Mouse (Mus musculus) olfactory bulb, adult 2 months (tissue): ENCODE measurements at regions not wholly inside any gene's neighbourhood (a gene's known extent, or its start where the extent isn't known, plus 50 kb on each side); places are given as distances from the start of the nearest gene placed in this dataset.

Source experiments
- CTCF ChIP-seq: fragments of 200-500 bp; IDR thresholded peaks from 2 replicates; pipeline ENCODE4 v1.5.1; 2012; ENCODE audit warnings: low read depth, mild to moderate bottlenecking, low read length, moderate library complexity; ENCODE audit not compliant: insufficient read depth
- POLR2A ChIP-seq: fragments of 200-500 bp; IDR thresholded peaks from 2 replicates; pipeline ENCODE4 v1.6.1; 2012; ENCODE audit warnings: mild to moderate bottlenecking, low read depth, low read length, moderate library complexity; ENCODE audit not compliant: insufficient read depth

GRCm38 (mm10) chr1:90481247-90481646 lies 121.5 kb upstream of the Cops8 start:
- TF ChIP-seq CTCF (no peak), POLR2A (no peak)
